Mouse (Mus musculus) hindbrain, embryonic 13.5 days (tissue): Measurements from ENCODE around the gene Nf1. TPM values are rescaled to one million over a fixed set of nuclear protein-coding genes. Genes with fewer than 3 reads are reported as not detected.
A peak's percentile ranks its signal among the peaks of the same experiment; 100 is the strongest.
"Not testable (repeated sequence)": the region's sequence is repeated elsewhere in the genome, so short reads cannot be mapped to it uniquely, and the experiment has no call there.

ENCODE experiments used
- ATAC-seq: fragments of 200-750 bp; cut with Nextera tagmentation; 2 replicates; pipeline ENCODE4 v1.8.0; 2017; ENCODE audit warnings: moderate TSS enrichment; ENCODE audit not compliant: low FRiP score
- H3K27ac ChIP-seq: fragments of 300-500 bp; sonication (generic); 2 replicates; pipeline ENCODE4 v1.5.1; 2015; ENCODE audit warnings: inconsistent platforms, mild to moderate bottlenecking, moderate library complexity
- H3K27me3 ChIP-seq: fragments of 300-500 bp; sonication (generic); 2 replicates; pipeline ENCODE4 v1.6.1; 2015; ENCODE audit warnings: mild to moderate bottlenecking, inconsistent platforms
- H3K36me3 ChIP-seq: fragments of 300-500 bp; sonication (generic); 2 replicates; pipeline ENCODE4 v1.6.1; 2015; ENCODE audit warnings: mild to moderate bottlenecking, inconsistent platforms
- H3K4me1 ChIP-seq: fragments of 300-500 bp; sonication (generic); replicated peaks from 2 replicates; pipeline ENCODE4 v1.6.1; 2015; ENCODE audit warnings: inconsistent platforms
- H3K4me2 ChIP-seq: fragments of 300-500 bp; sonication (generic); 2 replicates; pipeline ENCODE4 v1.6.1; 2015; ENCODE audit warnings: inconsistent platforms, mild to moderate bottlenecking, moderate library complexity
- H3K4me3 ChIP-seq: fragments of 300-500 bp; sonication (generic); 2 replicates; pipeline ENCODE4 v1.5.1; 2015; ENCODE audit warnings: mild to moderate bottlenecking, inconsistent platforms
- H3K9ac ChIP-seq: fragments of 300-500 bp; sonication (generic); 2 replicates; pipeline ENCODE4 v1.6.1; 2015; ENCODE audit warnings: mild to moderate bottlenecking, inconsistent platforms
- H3K9me3 ChIP-seq: fragments of 300-500 bp; sonication (generic); 2 replicates; pipeline ENCODE4 v1.6.1; 2016; ENCODE audit warnings: inconsistent platforms
- WGBS: fragments of 180-500 bp; shearing (Covaris S2); methylation state at CpG from one replicate; pipeline ENCODE4 v1.1.7; 2015; 5-methylcytosine and 5-hydroxymethylcytosine counted together
- polyA plus RNA-seq: library from polyadenylated mRNA; unstranded; fragments of >200 nt; fragmentation: Nextera tagmentation; extraction: Ambion mirVana; gene quantifications from 2 replicates; pipeline ENCODE4 v1.2.1, GENCODE M21; 2015

Nf1 gene
- polyA plus RNA-seq: 7.8 and 8.5 TPM in 2 replicates

DNA sequence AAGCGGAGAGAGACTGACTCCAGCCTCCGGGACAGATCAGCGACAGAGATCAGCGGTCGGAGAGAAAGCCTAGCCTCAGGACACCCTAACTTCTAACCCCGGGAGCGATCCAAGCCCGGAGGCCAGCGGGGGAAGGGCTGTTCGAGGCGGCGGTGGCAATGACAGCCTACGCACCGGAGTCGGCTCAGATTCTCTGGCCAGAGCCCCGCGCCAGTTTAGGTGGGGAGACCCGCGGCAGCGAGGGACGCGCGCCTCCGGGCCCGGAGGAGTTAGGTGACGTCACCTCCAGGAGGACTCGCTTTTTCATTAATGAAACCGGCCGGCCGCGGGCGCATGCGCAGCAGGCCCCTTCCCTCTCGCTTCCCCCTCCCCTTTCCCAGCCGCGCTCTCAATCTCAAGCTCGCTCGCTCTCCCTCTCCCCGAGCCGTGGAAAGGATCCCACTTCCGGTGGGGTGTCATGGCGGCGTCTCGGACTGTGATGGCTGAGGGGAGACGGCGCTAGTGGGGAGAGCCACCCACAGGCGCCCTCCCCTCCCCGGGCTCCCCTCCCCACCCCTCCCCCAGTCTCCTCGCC lies at the start of gene Nf1:
Gene Nf1 (plus strand): TSS at position 460 of the 574 bp plus-strand sequence.
- WGBS: under 1% methylated on average over 46 of the region's 49 CpGs
- Histone ChIP-seq H3K27ac (peak within 1 kb of the TSS; percentile 96), H3K27me3 (0 out of 2 replicates have a peak, but pooled peaks cover 3% of the 10 kb centered on the region), H3K4me3 (peak within 1 kb of the TSS; percentile 92), H3K4me1 (peaks cover 29% of the 10 kb centered on the region), H3K9me3 (no peaks in the 10 kb centered on the region), H3K36me3 (peaks cover 7% of the 10 kb centered on the region; the same call in 1 of the 2 replicates), H3K9ac (peak within 1 kb of the TSS; percentile 94), H3K4me2 (peak within 1 kb of the TSS; percentile 83)
- ATAC-seq: peak; percentile 96

DNA sequence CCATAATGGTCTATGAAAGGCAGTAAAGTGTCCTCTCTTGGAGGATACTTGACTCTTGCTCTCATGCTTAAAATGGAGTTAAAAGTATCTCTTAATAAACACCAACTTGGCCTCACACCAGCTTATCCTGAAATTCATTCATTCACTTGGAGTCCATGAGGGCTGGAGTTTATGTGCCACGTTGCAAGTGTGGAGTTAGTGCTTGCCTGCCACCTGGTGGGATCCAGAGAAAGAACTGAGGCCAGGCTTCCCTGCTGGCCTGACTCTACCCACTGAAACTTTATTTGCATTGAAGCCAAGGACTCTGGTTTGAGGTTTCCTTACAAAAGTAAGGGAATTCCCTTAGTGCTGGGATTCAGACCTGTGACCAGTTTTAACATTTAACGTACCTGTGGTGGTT lies 49.0 kb upstream of the Nf1 start:
- 53% methylated on average over 2 of the region's 2 CpGs for WGBS
- ATAC-seq: no peak
- no peaks in the 10 kb centered on the region for H3K27me3 ChIP-seq

DNA sequence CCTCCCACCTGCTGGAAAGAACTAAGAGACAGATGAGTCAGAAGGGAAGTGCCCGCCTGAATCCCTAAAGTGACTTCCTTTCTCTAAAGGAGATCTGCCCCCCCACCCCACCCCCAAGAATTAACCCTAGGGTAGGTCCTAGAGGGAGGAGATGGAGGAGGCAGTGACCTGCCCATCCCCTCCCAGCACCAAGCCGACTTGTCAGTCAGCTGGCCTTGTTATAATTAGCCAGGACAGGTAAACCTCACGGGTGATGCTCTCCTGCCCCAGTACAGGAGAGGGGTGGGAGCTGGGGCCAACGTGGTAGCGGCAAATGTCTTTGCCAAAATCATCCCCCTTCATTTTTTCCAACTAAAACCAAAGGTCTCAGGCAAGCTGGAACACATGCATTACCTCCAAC lies 47.8 kb upstream of the Nf1 start:
- ATAC-seq: no peak
- H3K27me3 ChIP-seq: no peaks in the 10 kb centered on the region
- WGBS: 67% methylated on average over 5 of the region's 5 CpGs
- H3K9ac ChIP-seq: no peak overlapping the region
- no peak overlapping the region for H3K27ac ChIP-seq
- no peak overlapping the region for H3K4me3 ChIP-seq
- no peak overlapping the region for H3K4me2 ChIP-seq
- no peaks in the 10 kb centered on the region for H3K36me3 ChIP-seq
- H3K4me1 ChIP-seq: no peaks in the 10 kb centered on the region
- H3K9me3 ChIP-seq: no peaks in the 10 kb centered on the region

More for the DNA sequence above, 49.0 kb upstream of the Nf1 start:
- Histone ChIP-seq H3K4me2 (no peak overlapping the region), H3K4me1 (no peaks in the 10 kb centered on the region), H3K27ac (no peak overlapping the region), H3K9ac (no peak overlapping the region), H3K4me3 (no peak overlapping the region), H3K36me3 (no peaks in the 10 kb centered on the region), H3K9me3 (no peaks in the 10 kb centered on the region)

DNA sequence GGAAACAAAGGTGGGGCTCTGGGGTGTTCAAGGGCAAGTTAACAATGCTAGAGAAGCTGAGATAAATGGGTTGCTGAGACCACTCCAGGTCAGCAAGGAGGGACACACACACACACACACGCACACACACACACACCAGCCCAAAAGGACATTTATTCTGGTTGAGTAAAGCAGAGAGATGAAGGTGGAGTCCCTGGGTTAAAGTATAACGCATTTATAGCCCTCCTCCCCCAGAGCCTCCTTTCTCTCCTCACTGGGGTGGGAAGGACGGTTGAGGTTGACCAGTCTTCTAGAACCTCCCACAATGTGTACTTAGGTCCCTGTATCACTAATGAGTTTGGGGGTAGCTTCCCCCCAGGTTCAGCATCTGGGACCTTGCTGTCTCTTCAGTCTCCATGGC lies 47.4 kb upstream of the Nf1 start:
- H3K27me3 ChIP-seq: no peaks in the 10 kb centered on the region
- no peaks in the 10 kb centered on the region for H3K36me3 ChIP-seq
- no peak overlapping the region for H3K9ac ChIP-seq
- no peak overlapping the region for H3K4me2 ChIP-seq
- 71% methylated on average over 3 of the region's 3 CpGs for WGBS
- H3K27ac ChIP-seq: no peak overlapping the region
- ATAC-seq: no peak
- no peak overlapping the region for H3K4me3 ChIP-seq
- H3K9me3 ChIP-seq: no peaks in the 10 kb centered on the region
- no peaks in the 10 kb centered on the region for H3K4me1 ChIP-seq

DNA sequence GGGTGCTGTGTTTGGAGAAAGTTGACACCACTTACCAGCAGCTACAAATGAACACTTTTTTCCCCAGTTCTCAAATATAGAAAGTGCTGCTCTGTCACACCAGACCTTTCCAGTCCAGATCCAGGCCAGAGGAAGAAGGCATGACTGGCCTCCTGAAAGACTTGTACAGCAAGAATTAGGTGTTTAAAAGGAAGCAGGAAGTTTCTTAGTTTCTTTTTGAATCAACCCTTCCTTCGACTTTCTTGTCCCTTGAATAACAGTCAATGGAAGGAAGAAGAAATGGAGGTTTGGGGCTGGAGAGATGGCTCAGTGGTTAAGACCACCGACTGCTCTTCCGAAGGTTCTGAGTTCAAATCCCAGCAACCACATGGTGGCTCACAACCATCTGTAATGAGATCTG lies 46.5 kb upstream of the Nf1 start:
- H3K9me3 ChIP-seq: no peaks in the 10 kb centered on the region
- no peak overlapping the region for H3K9ac ChIP-seq
- H3K36me3 ChIP-seq: no peaks in the 10 kb centered on the region
- H3K27me3 ChIP-seq: no peaks in the 10 kb centered on the region
- no peak overlapping the region for H3K4me3 ChIP-seq
- H3K4me1 ChIP-seq: no peaks in the 10 kb centered on the region
- no peak overlapping the region for H3K4me2 ChIP-seq
- no peak for ATAC-seq
- no peak overlapping the region for H3K27ac ChIP-seq
- 97% methylated on average over 3 of the region's 3 CpGs for WGBS

DNA sequence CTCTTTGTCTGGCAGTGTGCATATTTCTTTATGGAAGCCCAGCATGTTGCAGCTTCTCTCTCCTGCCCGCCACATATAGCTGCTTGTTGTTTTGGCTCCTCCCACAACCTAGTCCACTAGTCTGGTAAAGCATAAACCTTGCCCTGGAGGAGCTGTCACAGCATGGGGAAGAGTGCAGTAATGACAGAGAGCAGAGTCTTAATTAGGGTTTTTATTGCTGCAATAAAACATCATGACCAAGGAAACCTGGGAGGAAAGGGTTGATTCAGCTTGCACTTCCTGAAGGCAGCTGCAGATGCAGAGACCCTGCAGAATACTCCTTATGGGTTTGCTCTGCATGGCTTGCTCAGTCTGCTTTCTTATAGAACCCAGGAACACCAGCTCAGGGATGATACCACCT lies 45.5 kb upstream of the Nf1 start:
- no peak for ATAC-seq
- Histone ChIP-seq H3K27ac (peak overlapping the region; percentile 26; the same call in 1 of the 2 replicates), H3K4me2 (no peak overlapping the region), H3K4me1 (no peaks in the 10 kb centered on the region), H3K9me3 (no peaks in the 10 kb centered on the region), H3K36me3 (no peaks in the 10 kb centered on the region), H3K9ac (no peak overlapping the region), H3K27me3 (no peaks in the 10 kb centered on the region), H3K4me3 (no peak overlapping the region)
- 43% methylated on average over 1 of the region's 1 CpGs for WGBS

DNA sequence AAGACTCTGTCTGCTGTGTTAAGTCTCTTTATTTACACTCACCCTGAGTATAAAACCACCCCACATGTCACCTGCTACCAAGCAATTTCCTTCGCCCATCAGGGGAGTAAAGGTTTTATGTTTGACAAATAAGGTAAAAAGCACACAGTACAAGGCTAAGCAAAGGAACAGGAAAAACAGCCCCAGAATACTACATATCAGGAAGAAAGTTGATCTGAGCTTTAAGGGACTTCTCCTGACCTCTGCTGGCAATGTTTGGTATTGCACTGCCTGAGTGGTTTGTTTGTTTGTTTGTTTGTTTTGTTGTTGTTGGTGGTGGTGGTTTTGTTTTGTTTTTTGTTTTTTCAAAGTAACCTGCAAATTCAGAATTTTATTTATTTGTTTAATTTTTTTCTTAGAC lies 43.3 kb upstream of the Nf1 start:
- H3K9ac ChIP-seq: no peak overlapping the region
- ATAC-seq: no peak
- no peak overlapping the region for H3K4me3 ChIP-seq
- H3K9me3 ChIP-seq: no peaks in the 10 kb centered on the region
- no peak overlapping the region for H3K4me2 ChIP-seq
- no peaks in the 10 kb centered on the region for H3K4me1 ChIP-seq
- 31% methylated on average over 1 of the region's 1 CpGs for WGBS
- H3K27ac ChIP-seq: no peak overlapping the region
- no peaks in the 10 kb centered on the region for H3K27me3 ChIP-seq
- no peaks in the 10 kb centered on the region for H3K36me3 ChIP-seq

DNA sequence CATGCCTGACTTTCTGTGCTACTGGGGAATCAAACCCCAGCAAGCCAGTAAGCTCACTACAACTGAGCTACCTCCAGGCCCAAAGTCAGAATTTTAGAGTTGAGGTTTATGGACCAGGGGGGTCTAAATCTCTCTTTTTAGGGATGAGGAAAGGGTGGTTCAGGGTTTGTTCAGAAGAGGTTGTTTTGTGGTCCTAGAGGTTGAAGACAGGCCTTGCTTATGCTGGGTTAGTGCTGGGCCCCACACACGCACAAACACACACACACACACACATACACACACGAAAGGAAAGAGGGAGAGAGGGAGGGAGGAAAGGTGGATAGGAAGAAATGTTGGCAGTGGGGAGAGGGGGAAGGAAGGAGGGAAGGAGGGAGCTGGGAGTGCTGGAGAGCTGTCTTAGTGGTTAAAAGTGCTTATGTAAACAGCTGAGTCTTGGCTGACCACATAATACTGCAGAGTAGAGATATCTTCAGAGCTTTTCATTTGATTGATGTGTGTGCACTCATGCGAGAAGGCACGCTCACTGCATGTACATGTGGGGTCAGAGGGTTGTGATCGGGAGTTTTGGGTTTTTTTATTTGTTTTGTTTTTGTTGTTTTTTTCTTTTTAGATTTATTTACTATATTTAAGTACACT lies 42.5 kb upstream of the Nf1 start, which contains the start of gene Gm9964:
Gene Gm9964 (minus strand): TSS at position 51 of the 636 bp plus-strand sequence.
- Histone ChIP-seq H3K4me2 (no peak within 1 kb of the TSS), H3K27me3 (no peaks in the 10 kb centered on the region), H3K9me3 (no peaks in the 10 kb centered on the region), H3K4me1 (no peaks in the 10 kb centered on the region), H3K36me3 (no peaks in the 10 kb centered on the region), H3K9ac (no peak within 1 kb of the TSS), H3K4me3 (no peak within 1 kb of the TSS), H3K27ac (no peak within 1 kb of the TSS)
- no peak for ATAC-seq
- WGBS: 81% methylated on average over 5 of the region's 5 CpGs

DNA sequence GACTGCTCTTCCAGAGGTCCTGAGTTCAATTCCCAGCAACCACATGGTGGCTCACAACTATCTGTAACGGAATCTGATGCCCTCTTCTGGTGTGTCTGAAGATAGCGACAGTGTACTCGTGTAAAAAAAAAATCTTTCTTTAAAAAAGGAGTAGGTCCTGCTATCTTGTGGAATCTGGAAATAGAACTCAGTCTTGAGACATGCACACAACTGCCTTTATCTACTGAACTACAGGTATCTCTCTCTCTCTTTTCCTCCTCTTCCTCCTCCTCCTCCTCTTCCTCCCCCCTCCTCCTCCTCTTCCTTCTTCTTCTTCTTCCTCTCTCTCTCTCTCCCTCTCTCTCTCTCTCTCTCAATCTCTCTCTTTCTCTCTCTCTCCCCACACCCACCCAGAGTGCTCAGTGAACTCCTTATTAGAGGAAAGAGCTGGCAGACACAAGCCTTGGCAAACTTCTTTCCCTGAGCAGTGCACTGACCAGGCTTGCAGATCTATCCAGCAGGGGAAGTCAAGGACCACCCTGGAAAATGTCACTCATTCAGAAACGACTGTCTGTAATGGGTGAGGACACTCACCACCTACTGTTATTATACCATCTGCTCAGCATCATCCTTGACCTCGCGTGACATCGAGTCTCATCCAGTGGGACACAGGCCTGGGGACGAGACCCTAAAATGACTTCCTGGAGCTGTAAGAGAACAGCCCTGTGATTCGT lies 39.6 kb upstream of the Nf1 start:
- no peak overlapping the region for H3K4me3 ChIP-seq
- WGBS: 82% methylated on average over 9 of the region's 9 CpGs
- no peak for ATAC-seq

DNA sequence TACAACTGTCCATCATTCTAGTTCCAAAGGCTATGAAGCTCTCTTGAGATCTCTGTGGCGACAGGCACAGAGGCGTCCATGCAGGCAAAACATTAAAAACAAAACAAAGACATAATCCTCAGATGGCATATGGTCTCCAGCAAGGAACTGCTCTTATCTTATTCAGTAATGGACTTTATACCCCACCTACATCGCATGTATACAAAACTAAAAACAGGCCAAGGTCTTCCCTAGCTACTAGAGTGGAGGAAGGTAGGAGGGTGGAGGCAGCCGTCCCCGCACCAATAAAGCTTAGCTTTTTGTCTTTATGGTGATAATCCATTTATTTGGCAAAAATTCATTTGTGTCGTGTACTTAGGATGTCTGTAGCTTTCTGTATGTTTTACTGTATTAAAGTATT lies 36.4 kb upstream of the Nf1 start:
- H3K27me3 ChIP-seq: no peaks in the 10 kb centered on the region
- no peak overlapping the region for H3K4me2 ChIP-seq
- WGBS: 93% methylated on average over 6 of the region's 6 CpGs
- H3K9me3 ChIP-seq: no peaks in the 10 kb centered on the region
- H3K4me3 ChIP-seq: no peak overlapping the region
- H3K4me1 ChIP-seq: peaks cover 22% of the 10 kb centered on the region
- H3K27ac ChIP-seq: no peak overlapping the region
- no peak overlapping the region for H3K9ac ChIP-seq
- no peaks in the 10 kb centered on the region for H3K36me3 ChIP-seq
- no peak for ATAC-seq

More for the DNA sequence above, 39.6 kb upstream of the Nf1 start:
- Histone ChIP-seq H3K9me3 (no peaks in the 10 kb centered on the region), H3K27me3 (no peaks in the 10 kb centered on the region), H3K4me2 (no peak overlapping the region), H3K36me3 (no peaks in the 10 kb centered on the region), H3K27ac (no peak overlapping the region), H3K9ac (no peak overlapping the region), H3K4me1 (no peaks in the 10 kb centered on the region)

DNA sequence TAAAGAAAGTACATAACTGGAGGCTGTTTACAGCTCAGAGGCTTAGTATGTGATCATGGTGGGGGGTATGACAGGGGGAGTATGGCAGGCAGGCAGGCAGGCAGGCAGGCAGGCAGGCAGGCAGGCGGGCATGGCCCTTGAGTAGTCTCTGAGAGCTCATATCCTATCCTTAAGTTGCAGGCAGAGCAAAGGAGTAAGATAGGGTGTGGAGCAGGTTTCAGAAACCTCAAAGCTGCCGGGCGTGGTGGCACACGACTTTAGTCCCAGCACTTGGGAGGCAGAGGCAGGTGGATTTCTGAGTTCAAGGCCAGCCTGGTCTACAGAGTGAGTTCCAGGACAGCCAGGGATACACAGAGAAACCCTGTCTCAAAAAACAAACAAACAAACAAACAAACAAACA lies 35.2 kb upstream of the Nf1 start:
- not testable (repeated sequence) for H3K4me3 ChIP-seq, H3K9me3 ChIP-seq, H3K4me2 ChIP-seq, H3K36me3 ChIP-seq, H3K9ac ChIP-seq, H3K27ac ChIP-seq, H3K27me3 ChIP-seq, ATAC-seq
- H3K4me1 ChIP-seq: peaks cover 25% of the 10 kb centered on the region
- 93% methylated on average over 4 of the region's 4 CpGs for WGBS

DNA sequence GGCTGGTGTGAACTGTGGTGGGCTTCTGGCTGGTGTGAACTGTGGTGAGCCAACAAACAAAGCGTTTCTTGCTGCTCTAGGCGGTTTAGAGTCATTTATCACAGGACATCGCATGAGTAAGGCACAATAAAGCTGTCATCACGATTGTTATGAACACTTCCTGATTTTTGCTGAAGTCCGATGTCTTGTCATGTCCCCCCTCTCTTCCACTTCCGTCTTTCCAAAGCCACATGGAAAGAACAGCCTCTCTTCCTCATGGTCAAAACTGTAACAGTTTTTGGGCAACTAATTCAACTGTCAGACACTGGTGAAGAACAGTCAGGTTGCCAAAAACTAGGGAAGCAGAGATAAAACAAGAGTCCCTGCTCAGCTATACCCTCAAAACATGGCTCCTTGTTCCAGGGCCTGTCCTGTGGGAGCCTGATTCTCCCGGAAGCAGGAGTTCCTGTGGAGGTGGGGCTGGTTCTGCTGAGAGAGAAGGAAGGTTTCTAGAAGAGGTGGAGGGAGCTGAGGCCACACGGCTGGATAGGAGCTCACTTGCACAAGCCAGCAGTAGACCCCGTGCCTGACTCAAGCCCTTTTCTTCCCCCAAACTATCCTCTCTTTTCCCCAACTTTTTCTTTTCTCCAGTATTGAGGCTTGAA lies 33.7 kb upstream of the Nf1 start:
- H3K4me3 ChIP-seq: no peak overlapping the region
- 74% methylated on average over 9 of the region's 9 CpGs for WGBS
- H3K4me2 ChIP-seq: no peak overlapping the region
- H3K9me3 ChIP-seq: no peaks in the 10 kb centered on the region
- H3K4me1 ChIP-seq: peaks cover 25% of the 10 kb centered on the region
- H3K27me3 ChIP-seq: no peaks in the 10 kb centered on the region
- ATAC-seq: no peak
- H3K27ac ChIP-seq: no peak overlapping the region; the same call in 1 of the 2 replicates
- no peak overlapping the region for H3K9ac ChIP-seq
- H3K36me3 ChIP-seq: no peaks in the 10 kb centered on the region
